Mouse (Mus musculus): ENCODE data around the gene Actn2. TPM values are rescaled to one million over a fixed set of nuclear protein-coding genes. Genes with fewer than 3 reads are reported as not detected.

The Actn2 gene
- polyA plus RNA-seq (2012; fragmentation: generic; extraction: Trizol): 0.07 TPM
- long read RNA-seq, experiment 1: 0 reads
- long read RNA-seq, experiment 2: 0 reads

DNA sequence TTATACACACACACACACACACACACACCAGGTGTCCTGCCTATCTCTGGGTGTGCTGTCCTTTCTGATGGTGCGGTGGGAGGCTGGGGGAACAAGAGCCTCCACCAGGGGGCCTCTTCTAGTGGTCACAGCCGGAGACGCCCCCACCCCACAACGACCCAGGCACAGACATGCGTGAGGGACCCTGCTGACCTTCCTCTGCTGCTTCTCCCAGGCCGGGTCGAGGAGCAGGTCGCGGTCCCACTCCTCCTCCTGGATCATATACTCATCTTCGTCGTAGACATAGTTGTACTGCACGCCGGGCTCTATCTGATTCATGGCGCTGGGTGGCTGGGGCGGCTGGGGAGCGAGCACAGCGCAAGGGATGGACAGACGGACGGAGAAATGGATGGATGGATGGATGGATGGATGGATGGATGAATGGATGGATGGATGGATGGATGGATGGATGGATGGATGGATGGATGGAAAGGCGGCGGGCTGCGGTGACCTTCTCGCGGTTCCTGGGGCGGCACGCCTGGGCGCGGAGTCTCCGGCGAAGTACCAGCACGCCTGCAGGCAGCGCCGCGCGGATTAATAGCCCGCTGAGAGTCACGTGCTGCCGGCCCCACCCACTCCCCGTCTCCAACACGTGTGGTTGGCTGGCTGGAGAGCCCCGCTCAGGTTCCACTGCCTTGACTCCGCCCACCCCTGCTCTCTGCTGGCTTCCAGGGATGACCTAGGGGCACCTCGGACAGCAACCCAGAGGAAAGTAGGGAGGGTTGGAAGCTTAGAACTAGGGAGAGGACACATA is at the start of gene Actn2:
Gene Actn2, minus strand, starts transcription at position 578 of the 793 bp plus-strand sequence.
- H3ac ChIP-seq (ENCODE audit: control insufficient read depth, insufficient read length, low read depth): no peak within 1 kb of the TSS
- H3K27me3 ChIP-seq (ENCODE audit: control insufficient read depth, insufficient read depth, insufficient read length): no peaks in the 10 kb centered on the region
- no peaks in the 10 kb centered on the region for H3K79me3 ChIP-seq (ENCODE audit: low read depth)
- TF ChIP-seq FOSL1 (IDR thresholded peaks at IDR 0.05; ENCODE audit: insufficient read depth, low read length, poor library complexity, severe bottlenecking) (no peak), CTCF (IDR thresholded peaks at IDR 0.05; ENCODE audit: control insufficient read depth, insufficient read depth, insufficient read length) (no peak), MYOD1 (IDR thresholded peaks at IDR 0.05; ENCODE audit: control insufficient read depth, insufficient read length, low read depth) (no peak), CEBPB (IDR thresholded peaks at IDR 0.05; ENCODE audit: low read depth) (no peak), MAX (IDR thresholded peaks at IDR 0.05) (no peak), USF1 (IDR thresholded peaks at IDR 0.05; ENCODE audit: low read depth) (no peak), MYOG (IDR thresholded peaks at IDR 0.05; ENCODE audit: control insufficient read depth, extremely low read depth, insufficient read length) (no peak)
- H3K79me2 ChIP-seq (ENCODE audit: control insufficient read depth, insufficient read depth): no peaks in the 10 kb centered on the region
- no peak within 1 kb of the TSS for H3K4me3 ChIP-seq (ENCODE audit: insufficient read depth, poor library complexity, severe bottlenecking)
- no peaks in the 10 kb centered on the region for H3K36me3 ChIP-seq (ENCODE audit: control insufficient read depth, insufficient read depth)

DNA sequence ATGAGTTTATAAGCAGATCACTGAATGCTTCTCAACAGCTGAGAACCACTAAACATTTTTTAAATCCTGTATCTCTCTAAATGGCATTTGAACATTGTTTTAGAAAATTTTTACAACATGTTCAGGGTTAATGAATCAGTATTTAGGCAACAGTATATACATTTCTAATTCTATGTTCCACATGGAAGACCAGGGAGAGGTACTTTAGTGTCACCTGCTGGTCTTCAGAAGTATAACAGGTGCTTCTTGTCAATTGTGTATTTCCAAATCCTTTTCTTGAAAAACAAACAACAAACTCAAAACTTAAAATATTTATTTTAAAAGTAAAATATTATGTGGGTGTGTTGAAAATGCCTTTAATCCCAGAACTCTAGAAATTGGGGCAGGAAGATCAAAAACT is 45.7 kb upstream of the Actn2 start:
- no peaks in the 10 kb centered on the region for H3K27me3 ChIP-seq (ENCODE audit: control insufficient read depth, insufficient read depth, insufficient read length)
- no peaks in the 10 kb centered on the region for H3K79me3 ChIP-seq (ENCODE audit: low read depth)
- H3K79me2 ChIP-seq (ENCODE audit: control insufficient read depth, insufficient read depth): no peaks in the 10 kb centered on the region
- TF ChIP-seq MYOG (IDR thresholded peaks at IDR 0.05; ENCODE audit: control insufficient read depth, extremely low read depth, insufficient read length): no peak
- TF ChIP-seq CEBPB (IDR thresholded peaks at IDR 0.05; ENCODE audit: low read depth): no peak
- TF ChIP-seq CTCF (IDR thresholded peaks at IDR 0.05; ENCODE audit: control insufficient read depth, insufficient read depth, insufficient read length): no peak
- no peak for TF ChIP-seq FOSL1 (IDR thresholded peaks at IDR 0.05; ENCODE audit: insufficient read depth, low read length, poor library complexity, severe bottlenecking)
- no peak for TF ChIP-seq MYOD1 (IDR thresholded peaks at IDR 0.05; ENCODE audit: control insufficient read depth, insufficient read length, low read depth)
- no peaks in the 10 kb centered on the region for H3K36me3 ChIP-seq (ENCODE audit: control insufficient read depth, insufficient read depth)
- H3ac ChIP-seq (ENCODE audit: control insufficient read depth, insufficient read length, low read depth): no peak overlapping the region
- H3K4me3 ChIP-seq (ENCODE audit: insufficient read depth, poor library complexity, severe bottlenecking): no peak overlapping the region

DNA sequence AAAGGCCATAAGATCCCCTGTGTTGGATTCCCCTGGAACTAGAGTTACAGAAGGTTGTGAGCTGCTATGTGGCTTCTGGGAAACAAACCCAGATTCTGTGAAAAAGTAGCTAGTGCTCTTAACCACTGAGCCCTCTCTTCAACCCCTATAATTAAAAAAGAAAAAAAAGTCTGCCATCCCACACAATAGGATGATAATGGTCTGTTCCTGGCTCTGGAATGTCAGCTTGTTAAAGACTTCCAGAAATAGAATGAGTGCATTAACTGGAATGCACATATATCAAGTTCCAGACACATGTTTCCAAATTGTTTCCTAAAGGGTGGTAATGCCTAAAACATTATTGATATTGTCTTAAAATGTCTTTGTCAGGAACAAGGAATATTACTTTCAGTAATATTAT is 44.2 kb upstream of the Actn2 start:
- Histone ChIP-seq H3ac (ENCODE audit: control insufficient read depth, insufficient read length, low read depth) (no peak overlapping the region), H3K79me2 (ENCODE audit: control insufficient read depth, insufficient read depth) (no peaks in the 10 kb centered on the region), H3K27me3 (ENCODE audit: control insufficient read depth, insufficient read depth, insufficient read length) (no peaks in the 10 kb centered on the region)

DNA sequence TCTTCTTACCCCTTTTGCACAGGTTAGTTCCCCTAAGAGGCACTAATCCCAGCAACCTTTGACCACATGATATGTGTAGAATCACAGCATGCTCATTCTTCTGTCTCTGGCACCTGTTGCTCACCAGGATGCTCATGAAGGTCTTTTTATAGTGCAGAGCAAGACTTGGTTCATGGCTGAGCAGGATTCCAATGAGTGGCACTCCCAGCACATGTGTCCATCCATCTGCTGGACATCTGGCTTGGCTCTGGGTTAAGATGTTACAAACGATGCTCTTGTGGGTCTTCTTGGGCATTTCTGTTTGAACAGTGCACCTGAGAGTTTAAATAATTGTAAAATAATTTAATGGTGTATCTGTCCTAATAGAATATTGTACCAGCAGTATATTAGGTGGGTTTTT is 36.2 kb upstream of the Actn2 start:
- H3K27me3 ChIP-seq (ENCODE audit: control insufficient read depth, insufficient read depth, insufficient read length): no peaks in the 10 kb centered on the region
- TF ChIP-seq CEBPB (IDR thresholded peaks at IDR 0.05; ENCODE audit: low read depth): no peak
- TF ChIP-seq USF1 (IDR thresholded peaks at IDR 0.05; ENCODE audit: low read depth): no peak
- H3K79me2 ChIP-seq (ENCODE audit: control insufficient read depth, insufficient read depth): no peaks in the 10 kb centered on the region
- no peak overlapping the region for H3K4me3 ChIP-seq (ENCODE audit: insufficient read depth, poor library complexity, severe bottlenecking)
- no peak overlapping the region for H3ac ChIP-seq (ENCODE audit: control insufficient read depth, insufficient read length, low read depth)
- no peaks in the 10 kb centered on the region for H3K79me3 ChIP-seq (ENCODE audit: low read depth)
- no peaks in the 10 kb centered on the region for H3K36me3 ChIP-seq (ENCODE audit: control insufficient read depth, insufficient read depth)

More for the DNA sequence above, 44.2 kb upstream of the Actn2 start:
- Histone ChIP-seq H3K79me3 (ENCODE audit: low read depth) (no peaks in the 10 kb centered on the region), H3K4me3 (ENCODE audit: insufficient read depth, poor library complexity, severe bottlenecking) (no peak overlapping the region), H3K36me3 (ENCODE audit: control insufficient read depth, insufficient read depth) (no peaks in the 10 kb centered on the region)
- TF ChIP-seq MYOD1 (IDR thresholded peaks at IDR 0.05; ENCODE audit: control insufficient read depth, insufficient read length, low read depth) (no peak), MAX (IDR thresholded peaks at IDR 0.05) (no peak), USF1 (IDR thresholded peaks at IDR 0.05; ENCODE audit: low read depth) (no peak), FOSL1 (IDR thresholded peaks at IDR 0.05; ENCODE audit: insufficient read depth, low read length, poor library complexity, severe bottlenecking) (no peak), MYOG (IDR thresholded peaks at IDR 0.05; ENCODE audit: control insufficient read depth, extremely low read depth, insufficient read length) (no peak), CEBPB (IDR thresholded peaks at IDR 0.05; ENCODE audit: low read depth) (no peak), CTCF (IDR thresholded peaks at IDR 0.05; ENCODE audit: control insufficient read depth, insufficient read depth, insufficient read length) (no peak)

DNA sequence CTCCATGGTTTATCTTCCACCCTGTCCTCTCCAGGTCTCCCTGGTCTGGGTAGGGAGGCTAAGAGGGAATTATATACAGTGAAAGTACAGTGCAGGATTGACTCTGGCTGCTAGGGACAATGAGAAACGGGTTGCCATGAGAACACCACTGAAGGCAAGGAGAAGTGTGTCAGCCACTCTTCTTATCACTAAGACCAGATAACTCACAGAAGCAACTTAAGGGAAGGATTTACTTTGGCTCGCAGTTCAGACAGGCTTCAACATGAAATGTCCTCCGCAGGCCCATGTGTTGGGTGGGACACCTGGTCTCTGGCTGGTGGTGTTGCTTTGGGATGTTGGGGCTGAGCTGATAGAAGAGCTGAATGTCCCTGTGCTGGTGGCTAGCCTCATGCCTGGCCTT is 32.2 kb upstream of the Actn2 start:
- Histone ChIP-seq H3K27me3 (ENCODE audit: control insufficient read depth, insufficient read depth, insufficient read length) (peaks cover 3% of the 10 kb centered on the region), H3K36me3 (ENCODE audit: control insufficient read depth, insufficient read depth) (no peaks in the 10 kb centered on the region), H3ac (ENCODE audit: control insufficient read depth, insufficient read length, low read depth) (no peak overlapping the region), H3K79me2 (ENCODE audit: control insufficient read depth, insufficient read depth) (no peaks in the 10 kb centered on the region), H3K79me3 (ENCODE audit: low read depth) (no peaks in the 10 kb centered on the region), H3K4me3 (ENCODE audit: insufficient read depth, poor library complexity, severe bottlenecking) (no peak overlapping the region)
- TF ChIP-seq CTCF (IDR thresholded peaks at IDR 0.05; ENCODE audit: control insufficient read depth, insufficient read depth, insufficient read length): no peak
- TF ChIP-seq FOSL1 (IDR thresholded peaks at IDR 0.05; ENCODE audit: insufficient read depth, low read length, poor library complexity, severe bottlenecking): no peak
- TF ChIP-seq CEBPB (IDR thresholded peaks at IDR 0.05; ENCODE audit: low read depth): no peak
- TF ChIP-seq USF1 (IDR thresholded peaks at IDR 0.05; ENCODE audit: low read depth): no peak
- no peak for TF ChIP-seq MAX (IDR thresholded peaks at IDR 0.05)
- TF ChIP-seq MYOG (IDR thresholded peaks at IDR 0.05; ENCODE audit: control insufficient read depth, extremely low read depth, insufficient read length): no peak
- TF ChIP-seq MYOD1 (IDR thresholded peaks at IDR 0.05; ENCODE audit: control insufficient read depth, insufficient read length, low read depth): no peak

DNA sequence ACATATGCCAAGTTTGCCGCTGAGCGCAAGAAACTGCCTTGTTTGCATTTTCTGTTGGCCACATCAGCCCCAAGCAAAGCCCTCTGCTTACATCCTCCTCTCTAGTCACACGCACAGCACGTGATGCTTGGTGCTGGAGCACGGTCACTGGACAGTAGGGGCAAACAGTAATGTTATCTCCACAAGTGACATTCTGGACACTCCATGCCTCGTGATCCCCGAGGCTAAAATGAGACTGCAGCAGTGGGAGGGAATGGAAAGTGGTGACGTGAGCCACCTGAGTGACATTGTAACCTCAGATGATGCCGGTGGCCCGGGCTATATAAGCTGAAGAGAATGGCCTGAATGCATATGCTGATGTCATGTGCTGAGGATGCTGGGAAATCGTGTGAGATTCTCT is 29.4 kb upstream of the Actn2 start:
- H3K36me3 ChIP-seq (ENCODE audit: control insufficient read depth, insufficient read depth): no peaks in the 10 kb centered on the region
- peaks cover 3% of the 10 kb centered on the region for H3K27me3 ChIP-seq (ENCODE audit: control insufficient read depth, insufficient read depth, insufficient read length)
- H3K4me3 ChIP-seq (ENCODE audit: insufficient read depth, poor library complexity, severe bottlenecking): no peak overlapping the region
- no peak overlapping the region for H3ac ChIP-seq (ENCODE audit: control insufficient read depth, insufficient read length, low read depth)
- no peaks in the 10 kb centered on the region for H3K79me3 ChIP-seq (ENCODE audit: low read depth)
- TF ChIP-seq MYOD1 (IDR thresholded peaks at IDR 0.05; ENCODE audit: control insufficient read depth, insufficient read length, low read depth): no peak
- TF ChIP-seq MAX (IDR thresholded peaks at IDR 0.05): no peak
- no peak for TF ChIP-seq CEBPB (IDR thresholded peaks at IDR 0.05; ENCODE audit: low read depth)
- no peak for TF ChIP-seq CTCF (IDR thresholded peaks at IDR 0.05; ENCODE audit: control insufficient read depth, insufficient read depth, insufficient read length)
- TF ChIP-seq MYOG (IDR thresholded peaks at IDR 0.05; ENCODE audit: control insufficient read depth, extremely low read depth, insufficient read length): no peak
- no peak for TF ChIP-seq USF1 (IDR thresholded peaks at IDR 0.05; ENCODE audit: low read depth)
- no peak for TF ChIP-seq FOSL1 (IDR thresholded peaks at IDR 0.05; ENCODE audit: insufficient read depth, low read length, poor library complexity, severe bottlenecking)
- no peaks in the 10 kb centered on the region for H3K79me2 ChIP-seq (ENCODE audit: control insufficient read depth, insufficient read depth)

Measured in C2C12 (cell line).